Mouse (Mus musculus): Measurements from ENCODE around the gene Emc10. TPM values are rescaled to one million over a fixed set of nuclear protein-coding genes. Genes with fewer than 3 reads are reported as not detected.

The Emc10 gene
- polyA plus RNA-seq, 1 experiment: 252 TPM

Other genes with a start within 250 kb of the Emc10 start
- 2.1 TPM in 2 replicates for gene 1700028J19Rik, start 249.8 kb downstream of the Emc10 start, polyA plus RNA-seq (2012; rRNA removed)
- 114 and 118 TPM in 2 replicates for gene 2410002F23Rik, start 249.8 kb downstream of the Emc10 start, polyA plus RNA-seq (2012; rRNA removed)
- not detected in 2 replicates for gene Acp4, start 239.2 kb downstream of the Emc10 start, polyA plus RNA-seq (2012; rRNA removed)
- 0.82 and 0.99 TPM in 2 replicates for gene Gm15517, start 235.1 kb downstream of the Emc10 start, polyA plus RNA-seq (2012; rRNA removed)
- 4.8 and 5.4 TPM in 2 replicates for gene Clec11a, start 189.6 kb downstream of the Emc10 start, polyA plus RNA-seq (2012; rRNA removed)
- gene Shank1, start 186.3 kb downstream of the Emc10 start, polyA plus RNA-seq (2012; rRNA removed): 130 and 138 TPM in 2 replicates
- 56.7 and 57.0 TPM in 2 replicates for gene Syt3, start 112.4 kb downstream of the Emc10 start, polyA plus RNA-seq (2012; rRNA removed)
- 3.7 and 3.8 TPM in 2 replicates for gene 1700008O03Rik, start 110.7 kb downstream of the Emc10 start, polyA plus RNA-seq (2012; rRNA removed)
- gene Lrrc4b, start 67.5 kb downstream of the Emc10 start, polyA plus RNA-seq (2012; rRNA removed): 230 and 247 TPM in 2 replicates
- gene Aspdh, start 31.1 kb downstream of the Emc10 start, polyA plus RNA-seq (2012; rRNA removed): 12.2 and 14.4 TPM in 2 replicates
- 169 and 184 TPM in 2 replicates for gene Josd2, start 28.5 kb downstream of the Emc10 start, polyA plus RNA-seq (2012; rRNA removed)
- 27.3 and 33.6 TPM in 2 replicates for gene Fam71e1, start 52 bp upstream of the Emc10 start, polyA plus RNA-seq (2012; rRNA removed)
- 0.11 and 0.12 TPM in 2 replicates for gene Mybpc2, start 28.1 kb upstream of the Emc10 start, polyA plus RNA-seq (2012; rRNA removed)
- gene Spib, start 35.5 kb upstream of the Emc10 start, polyA plus RNA-seq (2012; rRNA removed): 0.08 and 0.11 TPM in 2 replicates
- gene Pold1, start 52.3 kb upstream of the Emc10 start, polyA plus RNA-seq (2012; rRNA removed): 14.9 and 15.3 TPM in 2 replicates
- 82.9 and 90.2 TPM in 2 replicates for gene Nr1h2, start 57.4 kb upstream of the Emc10 start, polyA plus RNA-seq (2012; rRNA removed)
- gene Napsa, start 75.9 kb upstream of the Emc10 start, polyA plus RNA-seq (2012; rRNA removed): 0.40 and 0.54 TPM in 2 replicates
- 47.9 and 49.9 TPM in 2 replicates for gene Kcnc3, start 94.1 kb upstream of the Emc10 start, polyA plus RNA-seq (2012; rRNA removed)
- gene Myh14, start 174.3 kb upstream of the Emc10 start, polyA plus RNA-seq (2012; rRNA removed): 17.5 and 18.6 TPM in 2 replicates
- gene Izumo2, start 212.2 kb upstream of the Emc10 start, polyA plus RNA-seq (2012; rRNA removed): not detected in 2 replicates

Measured in frontal cortex, adult 2 months (tissue).